Mouse (Mus musculus) layer of hippocampus, postnatal 14 days (tissue): ENCODE measurements at regions not wholly inside any gene's neighbourhood (a gene's known extent, or its start where the extent isn't known, plus 50 kb on each side); places are given as distances from the start of the nearest gene placed in this dataset.
"Not testable (repeated sequence)": the region's sequence is repeated elsewhere in the genome, so short reads cannot be mapped to it uniquely, and the experiment has no call there.

ENCODE experiments used
- DNase-seq, 2 experiments: peaks; one replicate each; pipeline ENCODE4 v3.0.0; 2021 to 2022; ENCODE audit warnings: low spot score in 2 of 2, mixed read lengths in 1 of 2

DNA sequence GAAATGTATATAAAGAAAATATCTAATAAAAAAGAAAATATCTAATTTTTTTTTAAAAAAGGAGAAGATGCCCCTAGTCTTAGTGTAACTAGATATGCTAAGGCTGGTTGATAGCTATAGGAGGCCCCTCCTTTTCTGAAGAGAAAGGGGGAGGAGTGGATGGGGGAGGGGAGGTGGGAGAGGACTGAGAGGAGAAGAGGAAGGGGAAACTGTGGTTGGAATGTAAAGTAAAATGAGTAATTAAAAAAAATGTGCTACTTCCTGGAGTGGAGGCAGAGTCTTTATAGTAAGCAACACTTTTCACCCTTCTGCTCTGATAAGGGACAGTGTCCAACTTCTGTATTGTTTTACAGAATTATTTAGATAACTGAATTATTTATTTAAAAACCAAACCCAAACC, 513.6 kb upstream of the Fam160b2 start:
- no peak for DNase-seq

DNA sequence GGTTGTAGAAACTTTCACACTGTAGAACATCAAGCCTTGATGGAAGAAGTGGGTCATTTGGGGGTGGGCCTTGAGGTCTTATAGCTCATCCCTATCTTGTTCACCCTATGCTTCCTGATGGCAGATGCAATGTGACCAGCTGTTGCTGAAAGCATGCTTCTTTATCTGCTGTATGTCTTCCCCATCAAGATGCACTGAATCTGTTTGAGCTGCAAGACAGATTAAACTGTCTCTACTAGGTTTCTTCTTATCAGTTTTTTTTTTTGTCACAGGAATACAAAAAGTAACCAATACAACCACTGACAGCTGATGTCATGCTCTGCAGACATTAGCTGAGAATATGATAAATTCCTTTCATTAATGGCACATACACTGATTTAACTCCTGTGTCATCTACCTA, 505.0 kb upstream of the Fam160b2 start:
- DNase-seq = no peak

DNA sequence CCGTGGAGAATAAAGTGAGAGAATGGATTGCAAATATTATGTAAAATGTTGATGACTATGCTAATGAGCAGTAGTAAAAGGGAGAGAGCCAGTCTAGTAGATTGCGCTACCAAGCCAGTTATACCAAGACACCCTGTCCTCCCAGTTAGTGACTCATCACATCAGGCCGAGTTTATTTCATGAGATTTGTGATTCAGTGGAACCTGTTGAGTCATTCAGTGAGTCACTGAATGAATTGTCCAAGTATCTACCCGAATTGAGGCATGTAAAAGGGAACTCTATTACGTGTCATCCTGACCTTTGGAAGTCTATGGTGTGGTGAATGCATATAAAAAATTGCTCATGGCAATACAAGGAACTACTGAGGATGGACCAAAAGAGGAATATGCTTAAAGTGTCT, 504.3 kb upstream of the Fam160b2 start:
- DNase-seq = no peak

DNA sequence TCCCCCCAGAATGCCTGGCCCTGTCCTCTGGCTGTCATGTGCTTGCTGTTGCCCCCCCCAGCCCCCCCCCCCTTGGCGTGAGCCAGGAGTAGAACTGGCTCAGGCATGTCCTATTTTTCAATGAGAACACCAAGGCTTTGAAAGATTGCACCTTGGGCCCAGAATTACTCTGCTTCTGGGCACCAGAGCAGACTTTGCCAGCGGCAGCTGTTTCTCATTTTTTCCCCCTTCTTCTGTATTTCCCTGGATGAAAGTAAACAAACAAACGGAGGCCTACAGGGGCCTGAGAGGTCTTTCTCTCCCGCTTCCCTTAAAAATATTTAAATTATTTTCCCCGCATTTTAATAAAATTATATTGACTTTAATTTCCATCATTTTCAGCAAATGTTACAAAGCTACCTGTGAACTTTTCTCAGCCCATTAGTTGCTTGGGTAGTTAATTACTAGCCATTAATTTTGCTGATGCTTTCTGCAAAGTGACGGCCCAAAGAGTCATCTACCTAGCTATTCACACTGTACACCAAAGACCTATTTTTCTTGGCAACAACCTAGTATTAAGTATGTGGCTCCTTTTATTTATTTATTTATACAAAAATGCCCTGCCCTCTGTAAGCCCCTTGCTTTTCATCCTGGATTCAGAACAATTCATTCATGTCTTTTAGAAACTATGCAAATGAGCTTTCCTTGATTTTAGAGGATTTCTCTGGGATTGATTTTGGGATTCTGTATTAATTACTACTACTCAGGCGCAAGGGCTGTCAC, 496.2 kb upstream of the Fam160b2 start:
- DNase-seq = no peak

DNA sequence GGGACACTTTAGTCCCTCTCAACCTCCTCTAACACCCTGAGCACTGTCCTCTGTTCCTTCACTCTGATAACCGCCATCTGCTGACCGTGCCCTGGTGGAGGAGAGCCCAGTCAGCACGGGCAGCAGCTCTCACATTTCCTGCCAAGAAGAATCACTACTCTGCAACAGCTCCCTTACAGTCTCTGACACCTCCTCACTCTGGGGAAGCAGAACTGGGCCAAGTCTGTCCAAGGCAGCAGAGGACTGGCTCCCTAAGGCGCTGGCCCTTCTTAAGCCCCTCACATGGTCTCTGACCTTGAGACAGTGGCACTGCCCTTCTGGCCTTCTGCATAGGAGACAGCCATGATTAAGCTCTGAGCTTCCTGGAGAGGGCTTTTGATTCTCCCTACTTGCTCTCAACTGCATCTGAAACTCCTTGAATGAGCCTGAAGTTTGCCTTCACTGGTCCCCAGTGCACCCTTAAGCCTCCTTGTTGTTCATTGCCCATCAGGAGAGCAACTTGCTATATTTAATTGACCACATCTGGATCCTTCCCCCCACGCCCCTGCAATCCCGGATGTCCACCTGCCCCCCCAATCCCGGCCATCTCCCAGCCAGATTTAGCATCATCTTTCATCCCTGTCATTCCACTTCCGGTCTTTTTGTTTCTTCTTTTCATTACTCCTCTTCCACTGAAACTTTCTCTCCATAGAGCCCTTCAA, 493.1 kb upstream of the Fam160b2 start:
- peak in 1 of 2 experiments; percentile 16 for DNase-seq

DNA sequence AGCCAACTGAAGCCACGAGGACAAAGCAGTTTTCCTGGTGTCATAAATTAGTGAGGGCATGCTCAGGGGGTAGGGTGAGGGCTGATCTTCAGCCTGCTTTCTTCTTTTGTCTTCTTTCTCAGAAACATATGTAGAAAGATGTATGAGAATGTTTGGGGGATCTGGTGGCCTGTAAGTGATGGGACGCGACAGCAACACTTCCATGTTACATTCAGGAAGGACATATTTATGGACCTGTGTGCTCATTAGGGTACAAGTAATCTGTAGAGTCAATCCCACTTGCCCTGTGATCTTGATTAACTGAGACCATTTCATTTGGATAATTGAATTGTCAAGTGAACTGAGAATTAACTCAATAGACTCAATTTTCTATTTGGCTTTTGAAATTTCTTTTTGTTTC, 486.1 kb upstream of the Fam160b2 start:
- DNase-seq = no peak

DNA sequence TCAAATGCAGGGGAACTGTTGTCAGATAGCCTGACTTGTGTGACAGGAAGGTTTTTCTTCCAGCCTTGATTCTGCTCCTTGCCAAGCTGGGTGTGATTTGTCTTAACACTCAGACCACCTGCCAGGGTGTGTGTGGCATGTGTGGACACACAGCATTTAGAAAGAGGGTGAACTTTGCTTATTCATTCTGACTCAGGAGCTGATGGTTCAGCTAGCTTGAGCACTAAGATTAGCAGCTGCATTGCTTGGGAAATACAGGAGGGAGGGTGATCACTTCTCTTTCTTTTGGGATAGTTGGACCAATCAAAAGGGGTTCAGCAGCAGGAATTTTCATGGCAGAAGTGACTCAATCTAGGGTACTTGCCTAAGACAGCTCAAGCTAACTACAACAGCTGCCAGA, 482.7 kb upstream of the Fam160b2 start:
- no peak for DNase-seq

DNA sequence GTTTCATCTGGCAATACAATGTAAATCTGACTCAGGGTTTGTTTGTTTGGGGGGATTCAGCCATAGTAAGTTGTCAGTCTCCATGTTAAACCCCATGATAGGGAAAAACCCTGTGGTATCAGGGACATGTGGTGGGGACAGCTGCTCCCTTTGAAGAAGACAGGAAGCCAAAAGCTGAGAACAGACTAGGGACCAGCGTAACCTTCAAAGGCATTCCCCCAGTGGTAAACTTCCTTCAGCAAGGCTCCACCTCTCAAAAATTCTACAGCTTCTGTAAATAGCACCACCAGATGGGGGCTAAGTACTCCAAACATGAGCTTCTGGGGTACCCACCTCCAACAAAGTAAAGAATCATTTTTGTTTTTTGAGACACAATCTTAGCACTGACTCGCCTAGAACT, 476.0 kb upstream of the Fam160b2 start:
- peak in 1 of 2 experiments; percentile 5 for DNase-seq

DNA sequence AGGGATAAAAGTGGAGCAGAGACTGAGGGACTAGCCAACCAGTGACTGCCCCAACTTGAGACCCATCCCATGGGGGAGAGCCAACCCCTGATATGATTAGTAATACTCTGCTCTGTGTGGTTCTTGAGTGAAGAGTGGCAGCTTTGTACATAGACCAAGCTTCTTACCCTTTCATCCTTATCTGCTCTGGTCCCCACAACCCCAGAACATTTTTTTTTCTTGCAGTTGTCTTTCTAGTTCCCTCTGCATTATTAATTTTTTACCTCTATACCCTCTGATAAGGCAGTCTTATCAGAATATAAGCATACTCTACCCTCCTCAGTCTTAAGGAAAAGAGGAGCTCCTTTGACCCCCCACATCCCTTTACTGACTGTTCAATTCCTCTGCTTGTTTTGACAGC, 474.4 kb upstream of the Fam160b2 start:
- no peak for DNase-seq

DNA sequence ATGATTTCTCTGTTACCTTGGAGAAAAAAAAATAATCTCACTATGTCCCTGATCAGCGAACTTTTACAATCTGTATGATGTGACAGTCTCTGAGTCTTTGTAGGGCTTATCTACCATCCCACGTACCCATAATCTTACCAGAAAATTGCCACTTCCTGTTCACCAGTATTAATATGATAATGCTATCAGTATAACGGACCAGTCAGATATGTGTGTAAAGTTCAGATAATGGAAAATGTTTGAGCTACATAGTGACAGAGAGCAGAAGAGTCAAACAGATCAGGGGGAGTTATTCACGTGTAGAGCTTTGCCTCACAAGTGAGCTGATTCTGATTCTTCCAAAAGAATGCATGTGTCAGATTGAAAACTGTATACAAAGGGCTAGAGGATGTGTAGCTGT, 466.0 kb upstream of the Fam160b2 start:
- no peak for DNase-seq

DNA sequence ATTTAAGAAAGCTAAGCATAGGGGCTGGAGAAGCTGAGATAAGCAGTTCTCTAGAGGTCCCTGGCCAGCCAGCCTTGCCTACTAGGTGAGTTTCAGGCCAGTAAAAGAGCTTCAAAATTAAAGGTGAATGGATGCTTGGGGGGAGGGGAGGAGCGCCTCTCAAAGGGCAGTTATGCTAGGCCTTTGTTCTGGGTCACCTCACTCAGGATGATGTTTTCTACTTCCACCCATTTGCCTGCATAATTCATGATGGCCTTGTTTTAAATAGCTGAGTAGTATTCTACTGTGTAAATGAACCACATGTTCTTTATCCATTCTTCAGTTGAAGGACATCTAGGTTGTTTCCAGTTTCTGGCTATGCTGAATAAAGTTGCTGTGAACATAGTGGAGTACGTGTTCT, 457.0 kb upstream of the Fam160b2 start:
- DNase-seq = no peak

DNA sequence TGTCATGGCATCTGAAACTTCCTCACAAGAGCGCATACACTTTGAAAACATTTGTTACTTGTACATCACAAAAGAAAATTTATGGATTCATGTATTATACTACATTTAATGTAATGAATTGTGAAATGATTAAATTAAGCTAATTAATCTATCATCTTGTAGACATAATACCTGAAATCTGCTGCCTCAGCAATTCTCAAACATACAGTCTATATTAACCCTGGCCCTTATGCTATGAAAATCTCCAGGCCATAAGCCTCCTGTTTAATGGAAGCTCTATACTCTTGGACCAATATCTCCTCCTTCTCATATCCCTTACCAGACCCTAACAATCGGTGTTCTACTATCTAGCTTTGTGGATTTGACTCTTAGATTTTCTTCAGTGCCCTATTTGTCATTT, 455.8 kb upstream of the Fam160b2 start:
- DNase-seq = no peak

DNA sequence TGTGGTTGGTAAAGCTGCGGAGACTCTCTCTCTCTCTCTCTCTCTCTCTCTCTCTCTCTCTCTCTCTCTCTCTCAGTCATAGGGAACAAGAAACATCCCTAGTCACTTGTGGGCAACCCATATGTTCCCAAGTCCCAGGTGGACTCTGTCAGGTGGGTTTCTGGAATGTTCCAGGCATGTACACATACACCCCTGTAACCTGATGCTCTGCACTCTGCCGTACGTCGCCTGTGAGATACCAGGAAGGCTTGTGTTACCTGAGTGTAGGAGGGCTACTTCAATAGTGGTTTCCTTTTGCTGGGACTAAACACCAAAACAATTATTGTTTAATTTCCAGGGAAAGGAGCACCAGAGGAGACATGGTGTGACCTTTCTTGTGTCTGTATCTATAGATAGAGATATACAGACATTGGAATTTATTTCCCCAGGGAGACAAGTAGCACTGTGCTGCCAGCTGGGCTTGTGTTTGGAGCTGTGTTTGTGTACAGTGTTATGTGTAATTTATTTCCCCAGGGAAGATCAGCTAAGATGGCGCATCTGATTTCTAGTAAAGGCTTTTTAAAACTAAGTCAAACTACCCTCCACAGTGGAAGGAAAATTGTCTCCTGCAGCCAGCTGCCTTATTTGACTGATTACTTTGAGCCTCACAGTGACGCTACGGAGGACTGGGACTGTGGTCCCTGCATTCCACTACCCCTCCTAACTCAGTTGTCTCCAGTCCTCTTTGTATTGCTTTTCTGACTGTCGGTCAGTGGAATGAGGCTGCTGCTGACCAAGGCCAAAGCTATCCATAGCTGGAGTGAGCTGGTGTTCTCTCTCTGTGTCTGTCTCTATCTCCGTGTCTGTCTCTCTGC, 454.4 kb upstream of the Fam160b2 start:
- DNase-seq = no peak

DNA sequence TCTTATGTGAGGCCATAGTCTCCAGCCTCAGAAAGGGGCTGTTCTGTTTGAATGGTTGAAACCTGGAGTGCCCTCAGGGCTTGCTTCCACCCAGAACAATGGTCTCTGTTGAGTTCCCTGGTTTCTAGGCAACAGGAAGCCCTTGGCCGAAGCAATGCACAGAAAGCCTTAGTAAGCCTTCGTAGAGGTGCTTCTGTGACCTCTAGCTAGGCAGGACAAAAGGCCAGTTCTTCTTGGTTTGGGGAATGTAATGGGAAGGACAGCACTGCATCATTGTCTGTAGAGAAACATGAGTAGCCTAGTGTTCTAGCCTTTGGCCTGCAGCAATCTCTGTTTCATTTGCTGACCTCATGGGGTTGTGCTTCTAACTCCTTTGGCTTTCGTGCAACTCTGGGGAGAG, 447.5 kb upstream of the Fam160b2 start:
- DNase-seq = no peak

DNA sequence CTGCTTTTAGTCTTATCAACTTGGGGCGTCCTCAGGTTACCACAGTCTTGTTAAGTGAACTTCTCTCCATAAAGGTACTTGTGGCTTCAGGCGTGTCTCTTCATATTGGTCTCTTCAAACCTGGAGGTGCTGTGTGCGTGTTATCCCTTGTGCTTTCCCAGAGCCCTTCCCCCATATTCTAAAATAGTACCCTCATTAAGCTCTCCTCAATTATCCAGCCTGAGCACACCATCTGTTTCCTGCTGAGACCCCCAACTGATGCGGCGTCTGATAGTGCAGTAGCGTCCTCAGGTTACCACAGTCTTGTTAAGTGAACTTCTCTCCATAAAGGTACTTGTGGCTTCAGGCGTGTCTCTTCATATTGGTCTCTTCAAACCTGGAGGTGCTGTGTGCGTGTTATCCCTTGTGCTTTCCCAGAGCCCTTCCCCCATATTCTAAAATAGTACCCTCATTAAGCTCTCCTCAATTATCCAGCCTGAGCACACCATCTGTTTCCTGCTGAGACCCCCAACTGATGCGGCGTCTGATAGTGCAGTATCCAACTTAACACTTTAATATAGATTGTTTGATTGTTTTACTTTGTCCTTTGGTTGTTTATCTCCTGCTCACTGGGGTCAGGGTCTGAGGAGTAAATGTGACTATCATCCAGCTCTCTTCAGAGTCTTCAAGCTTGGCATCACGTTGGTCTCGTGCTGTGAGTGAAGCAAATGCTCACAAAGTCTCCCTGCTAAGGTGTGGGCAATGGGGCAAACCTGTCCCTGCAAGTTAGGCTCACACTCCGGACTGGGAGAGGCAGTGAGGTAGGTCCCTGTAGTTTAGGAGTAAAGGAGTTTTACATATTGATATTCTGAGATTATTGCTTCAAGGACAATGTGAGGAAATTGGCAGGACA, 444.5 kb upstream of the Fam160b2 start:
- DNase-seq = not testable (repeated sequence)

DNA sequence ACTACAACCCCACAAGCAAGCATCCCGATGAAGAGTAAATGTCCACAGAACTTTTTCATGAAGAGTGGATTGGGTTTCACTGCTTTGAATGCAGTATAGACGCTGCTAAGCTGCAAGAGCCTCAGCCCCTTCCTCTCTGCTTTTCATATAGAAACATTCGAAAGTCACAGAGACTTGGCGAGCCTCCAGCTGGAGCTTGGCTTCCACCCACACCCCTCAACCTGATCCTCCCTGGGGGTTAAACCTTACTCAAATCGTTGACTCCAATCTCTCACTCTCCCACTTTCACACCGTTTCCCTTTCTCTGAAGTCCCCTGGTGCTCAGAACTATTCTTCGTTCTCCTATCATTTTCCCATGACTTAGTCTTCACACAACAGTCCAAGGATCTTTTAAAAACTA, 437.0 kb upstream of the Fam160b2 start:
- DNase-seq = no peak

DNA sequence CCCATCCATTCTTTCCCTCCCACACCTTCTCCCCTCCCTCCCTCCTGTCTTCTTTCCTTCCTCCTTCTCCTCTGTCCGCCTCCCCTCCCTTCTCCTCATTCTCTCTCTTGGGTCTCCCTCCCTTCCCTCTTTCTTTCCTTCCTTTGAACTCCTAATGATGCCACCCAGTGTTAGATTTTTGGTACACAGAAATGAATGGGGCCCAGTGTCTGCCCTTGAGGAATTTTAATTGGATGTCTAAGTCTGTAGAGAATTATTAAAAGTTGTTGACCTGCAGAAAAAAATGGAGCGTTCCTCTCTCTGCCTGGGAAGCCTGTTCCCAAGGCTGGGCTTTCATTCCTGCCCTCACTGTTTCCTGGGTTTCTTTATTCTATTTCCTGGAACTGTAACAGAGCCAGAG, 434.0 kb upstream of the Fam160b2 start:
- no peak for DNase-seq

DNA sequence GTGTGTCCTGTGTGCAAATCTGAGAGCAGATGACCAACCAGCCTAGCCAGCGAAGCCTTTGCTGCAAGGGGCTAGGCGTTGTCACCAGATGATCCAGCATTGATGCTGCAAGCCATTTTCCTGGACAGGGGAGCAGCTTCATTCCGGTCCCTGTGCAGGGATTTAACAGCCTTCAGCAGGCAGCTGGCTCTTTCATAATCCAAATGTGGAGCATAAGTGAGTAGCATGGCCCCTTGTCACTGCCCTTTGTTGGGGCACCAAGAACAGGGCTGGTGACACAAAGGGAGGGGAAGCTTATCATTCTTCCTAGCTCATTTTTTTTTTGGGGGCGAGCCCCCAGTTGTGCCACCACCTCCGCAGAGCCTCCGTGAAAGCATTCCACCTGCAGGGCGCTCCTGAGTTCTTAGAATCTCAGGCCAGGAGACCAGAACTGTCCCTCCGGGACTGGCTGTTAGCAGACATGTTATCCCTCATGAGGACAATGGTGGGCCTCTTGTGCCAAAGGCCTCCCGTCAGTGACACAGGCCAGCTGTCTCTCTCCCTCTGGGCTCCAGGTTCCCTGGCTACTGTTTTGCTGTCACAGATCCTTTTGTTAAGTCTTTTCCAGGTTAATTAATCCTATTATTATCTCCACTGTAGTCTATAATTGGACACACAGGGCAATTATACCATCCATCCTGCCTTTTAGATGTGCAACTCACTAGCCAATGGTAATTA, 430.7 kb upstream of the Fam160b2 start:
- no peak for DNase-seq
